Mouse (Mus musculus): ENCODE measurements around the gene Dhx38. TPM values are rescaled to one million over a fixed set of nuclear protein-coding genes. Genes with fewer than 3 reads are reported as not detected.

Gene Dhx38
- total RNA-seq, 4 experiments from 2014 or later, result 8.8 to 12.2 (median 10.3) TPM

DNA sequence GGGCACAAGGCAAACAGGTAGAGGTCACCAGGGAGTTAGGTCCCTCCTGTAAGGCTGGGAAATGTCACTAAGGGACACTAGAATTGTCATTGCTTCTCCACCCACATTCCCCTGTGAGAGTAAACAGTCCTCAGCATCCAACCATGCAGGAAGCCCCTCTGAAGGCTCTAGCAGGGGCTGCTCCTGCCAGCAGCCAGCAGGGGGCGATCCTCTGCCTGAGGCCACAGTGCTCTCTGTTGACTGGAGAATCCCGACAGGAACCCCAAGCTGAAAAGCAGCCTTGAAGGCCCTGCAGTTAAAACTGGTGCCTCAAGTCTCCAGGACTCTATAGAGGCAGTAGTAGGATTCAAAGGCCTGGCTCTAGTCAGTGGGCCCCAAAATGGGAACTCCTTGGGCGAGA is 14.0 kb downstream of the Dhx38 start:
- no peak for DNase-seq (ENCODE audit: low spot score in 2 of 2)

DNA sequence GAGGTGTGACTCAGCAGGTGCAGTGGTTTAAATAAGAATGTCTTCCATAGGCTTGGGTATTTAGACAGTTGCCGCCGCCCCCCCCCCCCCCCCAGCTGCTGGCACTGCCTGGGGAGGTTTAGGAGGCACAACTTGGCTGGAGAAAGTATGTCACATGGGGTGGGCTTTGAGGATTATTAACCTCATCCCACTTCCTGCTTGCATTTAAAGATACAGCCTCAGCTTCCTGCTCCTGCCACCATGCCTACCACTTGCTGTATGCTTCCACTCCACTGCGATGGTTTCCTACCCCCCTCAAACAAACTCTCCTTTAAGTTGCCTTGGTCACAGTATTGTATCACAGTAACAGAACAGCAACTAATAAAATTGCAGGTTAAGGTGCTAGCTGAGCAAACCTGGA is 21.6 kb downstream of the Dhx38 start:
- DNase-seq (ENCODE audit: low spot score in 2 of 2), result no peak

DNA sequence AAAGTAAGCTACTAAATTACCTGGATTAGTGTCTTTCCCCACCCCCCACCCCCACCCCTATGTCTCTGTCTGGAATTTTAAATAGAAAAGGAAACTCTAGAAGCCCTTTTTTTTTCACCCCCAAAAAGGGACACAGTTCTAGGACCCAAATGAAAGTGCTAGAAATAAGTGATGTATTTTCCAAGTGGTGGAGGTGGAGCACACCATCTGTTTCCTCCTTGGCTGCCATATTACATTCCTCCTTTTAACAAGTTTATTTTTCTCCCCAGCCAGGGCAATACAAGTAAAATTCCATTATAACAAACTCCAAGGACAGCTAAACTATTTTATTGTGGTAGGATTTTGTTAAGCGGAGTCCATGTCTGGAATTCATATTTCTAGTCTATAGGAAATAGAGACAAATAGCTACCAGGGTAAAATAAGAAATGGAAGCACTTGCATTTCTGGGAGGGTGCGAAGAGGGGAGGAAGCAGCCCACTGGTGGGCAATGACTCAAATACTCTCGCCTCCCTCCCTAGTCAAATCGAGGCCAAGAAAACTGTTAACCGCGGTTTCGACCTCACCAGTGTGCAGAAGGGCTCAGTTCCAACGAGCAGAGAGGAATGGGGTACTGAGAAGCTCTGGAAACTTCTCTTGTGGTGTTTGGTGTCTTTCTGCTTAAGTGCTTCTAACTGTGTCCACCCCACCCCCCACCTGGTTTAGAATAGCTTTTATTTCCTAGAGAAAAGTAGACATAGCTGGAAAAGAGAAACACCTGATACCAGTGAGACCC is 22.7 kb downstream of the Dhx38 start:
- no peak for DNase-seq (ENCODE audit: low spot score in 2 of 2)

DNA sequence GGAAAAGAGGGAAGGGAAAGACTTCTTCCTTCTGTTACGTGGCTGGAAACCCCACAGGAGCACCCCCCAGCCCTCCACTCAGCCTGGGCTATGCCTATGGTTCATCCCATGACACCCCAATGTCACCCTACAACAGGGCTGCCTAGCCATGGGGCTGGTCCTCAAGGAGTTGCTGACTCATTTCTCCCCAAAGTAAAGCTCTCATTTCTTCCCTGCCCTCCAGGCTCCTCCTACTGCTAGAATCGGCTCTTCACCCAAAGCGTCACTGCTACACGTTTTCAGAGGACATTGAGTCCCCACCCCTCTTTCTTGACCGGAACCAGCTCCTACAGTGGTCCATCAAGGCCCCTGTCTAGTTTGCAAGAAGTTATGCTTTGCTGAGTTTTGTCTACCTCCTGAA is 23.5 kb downstream of the Dhx38 start:
- no peak for DNase-seq (ENCODE audit: low spot score in 2 of 2)

DNA sequence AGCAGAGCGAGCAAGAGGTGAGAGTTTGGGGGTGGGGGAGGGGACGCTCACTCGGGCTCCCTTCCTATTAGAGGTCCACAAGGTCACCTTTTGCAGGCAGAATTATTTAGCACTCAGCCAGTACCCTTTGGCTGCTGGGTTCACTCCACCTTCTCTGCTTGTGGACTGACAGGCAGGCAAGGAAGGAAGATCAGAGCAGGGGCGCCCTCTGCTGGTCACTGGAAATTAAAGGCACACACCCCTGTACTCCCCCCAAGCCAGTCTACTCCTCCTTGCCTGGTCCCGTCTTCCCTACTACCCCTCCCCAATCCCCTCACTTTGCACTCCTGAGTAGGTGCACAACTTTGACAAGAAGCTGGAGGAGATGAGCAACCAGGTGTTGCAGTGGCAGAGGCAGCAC is 29.0 kb downstream of the Dhx38 start:
- peak; percentile 51 to 56 for DNase-seq (ENCODE audit: low spot score in 2 of 2)

DNA sequence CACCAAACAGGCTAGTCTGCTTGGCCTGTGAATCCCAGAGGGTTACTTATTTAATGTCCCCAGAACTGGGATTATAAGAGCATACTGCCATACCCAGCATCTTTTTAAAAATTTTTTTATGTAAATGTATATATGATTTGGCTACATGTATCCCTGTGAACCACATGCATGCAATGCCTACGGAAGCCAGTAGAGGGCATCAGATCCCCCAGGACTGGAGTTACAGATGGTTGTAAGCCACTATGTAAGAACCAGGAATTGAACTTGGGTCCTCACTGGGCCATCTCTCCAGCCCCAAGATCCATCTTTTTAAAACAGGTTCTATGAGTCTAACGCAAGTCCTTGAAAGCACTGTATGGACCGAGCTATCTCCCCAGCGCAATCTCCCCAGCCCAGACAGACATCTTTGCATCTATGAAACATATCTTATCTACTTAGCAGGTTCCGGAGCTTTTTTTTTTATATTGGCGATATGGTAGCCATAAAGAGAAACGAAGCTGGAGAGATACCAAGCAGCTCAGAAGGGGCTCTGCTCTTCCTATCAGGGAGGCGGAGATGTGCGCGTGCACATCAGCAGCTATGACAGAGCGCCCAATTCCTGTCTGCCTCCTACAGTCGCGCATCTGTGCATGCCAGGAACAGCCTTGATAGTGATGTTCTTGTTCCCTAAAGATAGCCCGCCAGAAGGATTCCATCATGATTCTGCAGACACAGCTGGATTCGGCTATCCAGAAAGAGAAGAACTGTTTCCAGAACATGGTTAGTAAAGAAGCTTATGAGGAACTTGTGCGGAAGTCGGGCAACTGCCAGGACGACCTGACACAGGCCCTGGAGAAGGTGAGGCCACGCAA is 30.3 kb downstream of the Dhx38 start:
- DNase-seq (ENCODE audit: low spot score in 2 of 2), result no peak

DNA sequence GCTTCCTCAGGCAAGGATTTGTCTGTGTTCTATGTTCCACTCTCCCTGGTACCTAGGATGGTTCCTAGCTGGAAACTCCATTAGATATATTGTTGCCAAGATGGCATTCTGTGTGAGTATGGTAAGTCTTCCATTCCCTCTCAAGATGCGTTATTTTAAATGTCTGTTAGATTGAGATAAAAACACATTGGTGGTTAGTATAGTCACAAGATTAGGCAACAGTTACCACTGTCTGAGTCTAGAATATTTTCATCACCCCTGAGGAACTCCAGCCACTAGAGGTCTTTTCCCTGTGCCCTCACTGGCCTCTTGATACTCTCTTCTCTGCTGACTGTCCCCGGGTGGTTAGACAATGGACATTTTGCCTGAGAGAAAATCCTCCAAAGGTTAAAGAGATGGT is 41.7 kb downstream of the Dhx38 start:
- DNase-seq (ENCODE audit: low spot score in 2 of 2), result no peak

DNA sequence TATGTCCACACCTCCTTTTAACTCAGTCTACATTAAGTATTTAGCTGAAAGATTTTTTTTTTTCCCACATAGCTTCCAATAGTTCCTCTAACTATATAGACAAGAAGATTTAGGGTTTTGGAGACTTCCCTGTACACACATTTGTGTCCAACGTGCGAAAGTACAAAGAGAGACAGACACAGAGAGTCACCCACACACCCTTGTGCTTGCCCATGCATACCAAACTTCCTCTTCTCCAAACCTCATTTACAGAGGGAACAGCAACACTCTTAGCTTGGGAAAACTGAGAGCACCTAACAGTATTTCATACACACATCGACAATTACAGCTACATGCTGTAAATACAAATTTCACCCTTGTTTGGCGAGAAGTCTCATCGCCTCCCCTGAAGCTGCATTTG is 60.1 kb downstream of the Dhx38 start:
- no peak for DNase-seq (ENCODE audit: low spot score in 2 of 2)

DNA sequence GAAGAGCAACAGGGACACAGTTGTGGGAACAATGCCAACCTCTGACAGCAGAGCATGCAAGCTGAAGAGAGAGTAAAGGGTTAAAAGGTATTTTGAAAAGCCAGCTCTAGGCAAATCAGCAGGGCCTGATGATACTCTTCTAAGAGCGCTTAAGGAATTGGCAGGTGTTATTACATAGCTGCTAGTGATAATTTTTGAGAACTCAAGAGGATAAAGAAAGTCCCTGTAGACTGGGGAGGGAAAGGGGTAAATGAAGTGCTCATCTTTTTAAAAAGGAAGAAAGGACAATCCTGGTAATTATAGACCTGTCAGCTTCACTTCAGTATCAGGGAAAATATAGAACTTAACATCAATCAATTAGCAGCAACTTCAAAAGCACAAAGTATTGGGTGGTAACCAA is 62.1 kb downstream of the Dhx38 start:
- no peak for DNase-seq (ENCODE audit: low spot score in 2 of 2)

DNA sequence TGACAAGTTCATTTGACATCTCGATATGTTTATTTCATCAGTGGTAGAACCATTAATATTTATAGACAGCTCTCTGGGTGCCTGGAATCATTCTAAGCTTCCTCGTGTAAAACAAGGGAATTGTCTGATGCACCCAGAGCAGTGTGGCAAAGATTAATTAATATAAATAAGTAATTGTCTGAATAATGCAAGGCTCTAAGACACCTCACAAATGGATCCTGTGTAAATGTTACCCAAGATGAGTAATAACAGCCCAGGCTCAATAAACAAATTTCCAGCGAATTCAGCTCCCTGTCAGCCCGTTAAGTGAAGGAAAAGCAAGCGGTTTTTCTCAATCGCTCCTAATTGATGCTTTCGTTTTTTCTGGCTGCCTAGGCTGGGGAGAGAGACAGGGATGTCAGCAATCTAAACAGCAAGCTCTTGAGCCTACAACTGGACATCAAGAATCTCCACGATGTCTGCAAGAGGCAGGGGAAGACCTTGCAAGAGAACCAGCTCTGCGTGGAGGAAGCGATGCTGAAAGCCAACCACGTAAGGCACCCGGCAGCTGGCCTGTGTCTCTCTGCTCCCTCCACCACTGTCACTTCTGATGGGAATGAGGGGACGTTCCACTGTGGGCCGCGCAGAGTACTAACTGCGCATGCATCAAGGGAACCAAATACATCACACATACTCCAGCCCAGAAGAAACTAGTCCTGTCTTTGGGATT is 66.5 kb downstream of the Dhx38 start:
- DNase-seq (ENCODE audit: low spot score in 2 of 2), result no peak

Other genes with a start within 250 kb of the Dhx38 start
- not detected for gene Pmfbp1, start 71.8 kb downstream of the Dhx38 start, total RNA-seq (2022)
- 1 to 10 TPM; 6.3 to 7.6 (median 6.8) TPM for gene Txnl4b, start within 50 bp of the Dhx38 start, total RNA-seq (2022)
- gene Hp, start 13.3 kb upstream of the Dhx38 start, total RNA-seq (2022), result 10 to 100 TPM in 2 of 4 experiments, 1 to 10 TPM in 2; 1.2 to 33.0 (median 9.6) TPM
- 10 to 100 TPM; 12.8 to 14.3 (median 13.8) TPM for gene Dhodh, start 42.8 kb upstream of the Dhx38 start, total RNA-seq (2022)
- gene Pkd1l3, start 48.7 kb upstream of the Dhx38 start, total RNA-seq (2022), result under 1 TPM in 2 of 4 experiments, not detected in 2; 0.02 to 0.08 TPM
- gene Ist1, start 127.4 kb upstream of the Dhx38 start, total RNA-seq (2022), result 10 to 100 TPM; 24.8 to 31.4 (median 29.5) TPM
- gene Zfp821, start 139.7 kb upstream of the Dhx38 start, total RNA-seq (2022), result 1 to 10 TPM; 4.8 to 6.3 (median 5.5) TPM
- gene Atxn1l, start 171.9 kb upstream of the Dhx38 start, total RNA-seq (2022), result 10 to 100 TPM; 18.2 to 28.9 (median 24.9) TPM
- gene Ap1g1, start 212.7 kb upstream of the Dhx38 start, total RNA-seq (2022), result 10 to 100 TPM; 28.2 to 36.4 (median 30.6) TPM

Data from gastrocnemius, adult 8-10 months (tissue).